Mouse (Mus musculus) embryo, embryonic 9.5 days (tissue): ENCODE measurements around the gene Il18rap.

Experiments used
- DNase-seq: peaks from one replicate; pipeline ENCODE4 v3.0.0-alpha.2; 2017; ENCODE audit errors: extremely low spot score

The Il18rap gene

GRCm38 (mm10) chr1:40514851-40515585, at the start of gene Il18rap:
Gene Il18rap, plus strand, starts transcription at chr1:40515362.
- DNase-seq = no peak

GRCm38 (mm10) chr1:40465477-40466430, 49.4 kb upstream of the Il18rap start, which contains the start of gene Il18r1:
Gene Il18r1, plus strand, starts transcription at chr1:40465552.
- DNase-seq = no peak

GRCm38 (mm10) chr1:40467306-40467705, 47.9 kb upstream of the Il18rap start:
- DNase-seq = no peak

- DNase-seq = no peak
Observed at GRCm38 (mm10) chr1:40468805-40469204, 46.4 kb upstream of the Il18rap start.

- DNase-seq = no peak
Observed at GRCm38 (mm10) chr1:40469900-40470299, 45.3 kb upstream of the Il18rap start.

- DNase-seq = no peak
Observed at GRCm38 (mm10) chr1:40472401-40472800, 42.8 kb upstream of the Il18rap start.

GRCm38 (mm10) chr1:40473640-40474039, 41.5 kb upstream of the Il18rap start:
- no peak for DNase-seq

- DNase-seq = no peak
Observed at GRCm38 (mm10) chr1:40474336-40474735, 40.8 kb upstream of the Il18rap start.

GRCm38 (mm10) chr1:40475697-40476096, 39.5 kb upstream of the Il18rap start:
- no peak for DNase-seq

GRCm38 (mm10) chr1:40476756-40477155, 38.4 kb upstream of the Il18rap start:
- DNase-seq = no peak

GRCm38 (mm10) chr1:40479505-40479923, 35.6 kb upstream of the Il18rap start:
- DNase-seq = no peak

- DNase-seq = no peak
Observed at GRCm38 (mm10) chr1:40494594-40494993, 20.6 kb upstream of the Il18rap start.

- DNase-seq = no peak
Observed at GRCm38 (mm10) chr1:40499708-40500107, 15.5 kb upstream of the Il18rap start.

- DNase-seq = no peak
Observed at GRCm38 (mm10) chr1:40501126-40501525, 14.0 kb upstream of the Il18rap start.

GRCm38 (mm10) chr1:40501546-40502398, 13.4 kb upstream of the Il18rap start:
- no peak for DNase-seq

- no peak for DNase-seq
Observed at GRCm38 (mm10) chr1:40504548-40504947, 10.6 kb upstream of the Il18rap start.

- DNase-seq = no peak
Observed at GRCm38 (mm10) chr1:40516364-40516763, 1.2 kb downstream of the Il18rap start.

GRCm38 (mm10) chr1:40522918-40523317, 7.8 kb downstream of the Il18rap start:
- no peak for DNase-seq

- DNase-seq = no peak
Observed at GRCm38 (mm10) chr1:40523971-40524722, 9.0 kb downstream of the Il18rap start.

GRCm38 (mm10) chr1:40529287-40529686, 14.1 kb downstream of the Il18rap start:
- no peak for DNase-seq

- no peak for DNase-seq
Observed at GRCm38 (mm10) chr1:40537577-40537976, 22.4 kb downstream of the Il18rap start.
